Mouse (Mus musculus): Measurements from ENCODE around the gene Pla2g15. TPM values are rescaled to one million over a fixed set of nuclear protein-coding genes. Genes with fewer than 3 reads are reported as not detected.
A peak's percentile ranks its signal among the peaks of the same experiment; 100 is the strongest.

Pla2g15 gene
- polyA plus RNA-seq, 1 experiment from 2014 or later = 13.5 TPM

DNA sequence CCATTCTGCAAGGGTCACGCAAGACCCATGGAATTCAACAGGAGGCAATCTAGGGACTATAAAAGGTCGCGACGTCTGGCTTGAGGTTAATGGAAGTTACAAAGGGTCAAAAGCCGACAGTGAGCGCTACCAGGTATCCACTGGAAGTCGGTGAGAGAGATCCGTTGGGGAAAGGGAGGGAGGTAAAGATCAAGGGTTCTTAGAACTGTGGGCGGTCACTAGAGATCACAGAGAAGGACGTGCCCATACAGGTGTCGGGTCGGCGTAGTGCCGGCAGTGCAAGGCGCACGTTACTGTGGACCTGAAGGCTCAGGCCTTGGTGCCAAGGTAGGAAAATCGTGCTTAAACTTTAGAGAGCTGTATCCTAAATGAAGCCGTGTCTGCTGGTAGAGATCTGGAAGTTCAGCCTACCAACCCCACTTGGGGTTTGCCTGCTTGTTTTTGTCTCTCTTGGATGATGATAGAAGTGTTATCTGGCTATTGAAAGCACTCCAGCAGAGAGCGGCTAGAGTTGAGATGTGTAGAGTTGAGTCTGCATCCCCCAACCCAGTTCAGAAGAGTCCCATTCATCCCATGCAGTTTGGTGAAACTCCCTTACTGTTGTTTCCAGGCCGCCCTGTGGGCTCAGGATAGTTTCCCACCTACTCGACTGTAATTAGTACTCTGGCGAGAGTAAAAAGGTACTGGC is 12.8 kb upstream of the Pla2g15 start:
- peak overlapping the region; percentile 60 for H3K4me3 ChIP-seq
- H3K9me3 ChIP-seq (replicated peaks) = no peaks in the 10 kb centered on the region
- H3K27ac ChIP-seq (replicated peaks) = no peak overlapping the region
- H3K4me1 ChIP-seq = peaks cover 37% of the 10 kb centered on the region
- H3K36me3 ChIP-seq = peaks cover 10% of the 10 kb centered on the region
- WGBS = 3% methylated on average over 22 of the region's 22 CpGs
- H3K27me3 ChIP-seq (ENCODE audit: low read depth, poor library complexity, severe bottlenecking) = peaks cover 82% of the 10 kb centered on the region
- no peak for DNase-seq (ENCODE audit: low spot score)

DNA sequence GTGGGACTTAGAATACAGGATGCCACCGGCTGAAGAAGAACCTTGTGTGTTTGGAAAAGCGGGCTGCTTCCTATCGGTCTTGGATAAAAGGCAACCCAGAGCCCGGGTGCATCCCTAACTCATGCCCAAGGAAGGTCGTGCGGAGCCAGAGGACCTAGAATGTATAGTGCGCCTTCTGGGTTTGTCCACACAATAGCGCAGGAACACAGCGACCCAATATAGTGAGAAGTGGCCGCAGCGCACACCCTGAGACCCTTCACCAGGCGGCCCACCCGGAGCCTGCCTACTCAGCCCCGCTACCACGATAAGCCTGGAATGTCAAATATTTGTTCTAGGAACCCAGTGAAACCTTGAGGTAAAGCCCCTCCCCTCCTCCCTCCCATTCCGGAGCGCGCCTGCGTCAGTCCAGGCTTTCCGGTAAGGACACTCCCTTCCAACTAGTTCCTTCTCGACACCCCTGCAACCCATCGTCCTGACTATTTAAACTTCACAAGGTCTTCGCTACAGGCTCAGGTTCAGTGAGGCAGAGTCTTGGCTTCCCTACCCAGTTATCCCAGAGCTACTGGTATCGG is 12.2 kb upstream of the Pla2g15 start:
- H3K27ac ChIP-seq (replicated peaks) = 0 out of 2 replicates have a peak overlapping the region, but pooled peaks have one; percentile 38

DNA sequence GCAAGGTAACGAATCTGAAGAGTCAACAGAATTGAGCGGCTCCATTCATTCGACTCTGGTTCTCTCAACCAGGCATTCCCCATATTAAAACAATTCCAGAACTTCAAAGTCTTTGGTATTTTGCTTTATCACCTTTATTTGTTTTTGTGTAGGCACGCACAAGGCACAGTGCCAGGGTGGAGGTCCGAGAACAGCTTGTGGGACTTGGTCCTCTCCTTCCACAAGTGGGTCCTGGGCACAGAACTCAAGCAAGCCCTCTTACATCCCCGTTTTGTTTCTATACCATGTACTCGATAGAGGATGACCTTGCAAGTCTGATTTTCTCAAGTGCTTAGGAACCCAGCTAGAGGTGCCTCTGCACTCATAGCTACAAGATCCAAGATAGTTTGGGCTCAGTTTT is 11.6 kb upstream of the Pla2g15 start:
- peaks cover 70% of the 10 kb centered on the region for H3K27me3 ChIP-seq (ENCODE audit: low read depth, poor library complexity, severe bottlenecking)
- H3K4me3 ChIP-seq = peak overlapping the region; percentile 60
- peaks cover 37% of the 10 kb centered on the region for H3K4me1 ChIP-seq
- 15% methylated on average over 7 of the region's 7 CpGs for WGBS
- no peaks in the 10 kb centered on the region for H3K9me3 ChIP-seq (replicated peaks)
- H3K36me3 ChIP-seq = no peaks in the 10 kb centered on the region
- DNase-seq (ENCODE audit: low spot score) = no peak
- H3K27ac ChIP-seq (replicated peaks) = 0 out of 2 replicates have a peak overlapping the region, but pooled peaks have one; percentile 38

More for the DNA sequence above, 12.2 kb upstream of the Pla2g15 start:
- H3K4me3 ChIP-seq = peak overlapping the region; percentile 60
- H3K36me3 ChIP-seq = peaks cover 4% of the 10 kb centered on the region
- peaks cover 76% of the 10 kb centered on the region for H3K27me3 ChIP-seq (ENCODE audit: low read depth, poor library complexity, severe bottlenecking)
- peak; percentile 70 for DNase-seq (ENCODE audit: low spot score)
- H3K9me3 ChIP-seq (replicated peaks) = no peaks in the 10 kb centered on the region
- WGBS = under 1% methylated on average over 24 of the region's 24 CpGs
- peaks cover 37% of the 10 kb centered on the region for H3K4me1 ChIP-seq

DNA sequence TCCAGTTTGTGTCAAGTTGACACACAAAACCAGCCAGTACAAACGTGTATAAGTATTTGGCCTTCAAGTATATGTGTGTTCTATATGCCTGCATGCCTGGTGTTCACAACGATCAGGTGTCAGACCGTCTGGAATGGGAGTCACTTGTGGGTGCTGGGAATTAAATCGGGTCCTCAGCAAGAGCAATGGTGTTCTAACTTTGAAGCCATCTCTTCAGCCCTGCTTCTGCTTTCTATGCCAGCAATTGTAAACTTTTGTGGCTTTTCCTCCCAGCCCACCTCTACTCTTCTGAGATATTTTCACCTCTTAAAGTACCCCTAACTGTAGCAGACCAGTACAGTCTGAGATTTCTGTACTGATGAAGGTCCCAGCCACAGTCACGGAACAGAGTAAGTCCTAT is 10.0 kb upstream of the Pla2g15 start:
- 68% methylated on average over 5 of the region's 5 CpGs for WGBS
- no peaks in the 10 kb centered on the region for H3K36me3 ChIP-seq
- no peaks in the 10 kb centered on the region for H3K9me3 ChIP-seq (replicated peaks)
- H3K27me3 ChIP-seq (ENCODE audit: low read depth, poor library complexity, severe bottlenecking) = peaks cover 54% of the 10 kb centered on the region
- H3K4me1 ChIP-seq = peaks cover 31% of the 10 kb centered on the region
- no peak for DNase-seq (ENCODE audit: low spot score)
- H3K27ac ChIP-seq (replicated peaks) = no peak overlapping the region
- no peak overlapping the region for H3K4me3 ChIP-seq

DNA sequence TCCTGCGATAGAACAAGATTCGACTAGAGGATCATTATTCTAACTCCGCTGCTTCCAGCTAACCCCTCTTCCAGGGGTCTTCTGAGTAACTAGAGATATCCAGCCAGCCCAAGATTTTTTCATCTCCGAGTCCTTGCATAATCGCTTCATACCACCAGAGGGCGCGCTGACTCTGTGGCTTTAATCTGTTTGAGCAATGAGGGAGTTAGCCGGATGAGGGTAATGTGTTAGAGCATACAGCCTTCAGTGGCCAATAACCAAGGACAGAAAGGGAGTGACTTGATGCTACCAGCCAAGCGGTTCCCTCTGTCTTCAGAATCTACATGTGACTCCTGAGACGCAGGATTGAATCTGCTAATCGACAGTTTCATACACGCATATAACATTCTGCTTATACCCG is 9.4 kb upstream of the Pla2g15 start:
- Histone ChIP-seq H3K27ac (replicated peaks) (no peak overlapping the region), H3K36me3 (no peaks in the 10 kb centered on the region), H3K4me3 (no peak overlapping the region), H3K4me1 (peaks cover 27% of the 10 kb centered on the region), H3K9me3 (replicated peaks) (no peaks in the 10 kb centered on the region), H3K27me3 (ENCODE audit: low read depth, poor library complexity, severe bottlenecking) (peaks cover 48% of the 10 kb centered on the region)
- WGBS = 17% methylated on average over 13 of the region's 13 CpGs
- peak; percentile 85 for DNase-seq (ENCODE audit: low spot score)

DNA sequence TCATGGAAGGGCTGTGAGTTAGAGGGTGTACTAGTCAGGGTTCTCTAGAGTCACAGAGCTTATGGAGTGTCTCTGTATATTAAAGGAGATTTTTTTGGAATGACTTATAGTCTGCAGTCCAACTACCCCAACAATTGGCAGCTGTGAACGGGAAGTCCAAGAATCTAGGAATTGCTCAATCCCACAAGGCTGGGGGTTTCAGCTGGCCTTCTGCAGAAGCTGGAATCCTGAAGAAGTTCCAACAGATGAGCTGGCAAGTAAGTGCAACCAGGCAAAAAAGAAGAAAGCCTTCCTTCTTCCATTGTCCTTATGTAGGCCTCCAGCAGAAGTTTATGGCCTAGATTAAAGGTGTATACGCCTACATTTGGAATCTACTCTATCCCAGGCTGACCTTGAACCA is 4.9 kb upstream of the Pla2g15 start:
- Histone ChIP-seq H3K36me3 (no peaks in the 10 kb centered on the region), H3K27ac (replicated peaks) (no peak overlapping the region), H3K27me3 (ENCODE audit: low read depth, poor library complexity, severe bottlenecking) (peaks cover 2% of the 10 kb centered on the region), H3K4me1 (peaks cover 6% of the 10 kb centered on the region), H3K4me3 (no peak overlapping the region), H3K9me3 (replicated peaks) (no peaks in the 10 kb centered on the region)
- WGBS = 97% methylated on average over 2 of the region's 2 CpGs
- no peak for DNase-seq (ENCODE audit: low spot score)

DNA sequence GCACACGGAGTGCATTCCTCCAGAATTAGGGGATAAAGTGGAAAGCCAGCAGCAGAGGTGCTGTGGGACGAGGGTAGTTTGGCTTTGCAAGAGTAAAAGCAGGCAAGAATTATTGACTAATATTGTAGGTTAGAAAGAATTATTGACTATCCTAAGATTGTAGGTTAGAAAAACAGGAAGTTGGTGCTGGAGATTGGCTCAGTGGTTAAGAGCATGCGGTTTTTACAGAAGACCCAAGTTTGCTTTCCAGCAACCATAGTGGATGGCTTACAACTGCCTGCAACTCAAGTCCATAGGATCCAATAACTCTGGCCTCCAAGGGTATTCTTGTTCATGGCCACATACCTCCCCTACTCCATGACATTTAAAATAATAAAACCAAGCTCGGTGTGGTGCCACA is 4.2 kb upstream of the Pla2g15 start:
- H3K36me3 ChIP-seq = no peaks in the 10 kb centered on the region
- WGBS = 87% methylated on average over 4 of the region's 4 CpGs
- no peaks in the 10 kb centered on the region for H3K27me3 ChIP-seq (ENCODE audit: low read depth, poor library complexity, severe bottlenecking)
- H3K27ac ChIP-seq (replicated peaks) = no peak overlapping the region
- no peak overlapping the region for H3K4me3 ChIP-seq
- H3K9me3 ChIP-seq (replicated peaks) = no peaks in the 10 kb centered on the region
- DNase-seq (ENCODE audit: low spot score) = no peak
- peaks cover 13% of the 10 kb centered on the region for H3K4me1 ChIP-seq

DNA sequence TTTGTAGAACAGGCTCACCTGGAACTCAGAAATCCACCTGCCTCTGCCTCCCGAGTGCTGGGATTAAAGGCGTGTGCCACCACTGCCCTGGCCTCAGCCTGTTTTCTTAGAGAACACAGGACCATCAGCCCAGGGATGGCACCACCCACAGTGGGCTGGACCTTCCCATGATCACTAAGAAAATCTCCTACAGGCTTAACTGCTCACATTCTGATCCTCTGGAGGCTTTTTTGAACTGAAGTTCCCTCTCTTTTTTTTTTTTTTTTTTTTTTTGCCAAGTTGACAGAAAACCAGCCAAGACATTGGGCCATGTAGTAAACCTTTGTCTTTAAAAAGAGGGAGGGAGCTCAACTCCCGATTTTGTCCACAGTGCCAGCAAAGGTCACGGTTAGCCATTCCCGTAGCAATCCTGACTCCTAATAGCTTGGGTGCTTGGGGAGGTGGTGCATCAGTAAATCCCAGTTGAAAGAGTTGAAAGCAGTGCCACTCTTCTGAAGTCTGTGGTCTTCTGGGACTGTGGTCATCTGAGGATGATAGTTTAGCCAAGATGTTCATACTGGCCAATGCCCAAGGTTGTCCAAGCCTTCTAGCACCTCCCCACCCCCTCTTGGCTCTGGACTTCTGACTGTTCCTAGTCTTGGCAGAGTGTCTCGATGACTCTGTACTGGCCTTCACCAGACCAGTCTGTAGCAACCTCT is 2.2 kb upstream of the Pla2g15 start:
- Histone ChIP-seq H3K27me3 (ENCODE audit: low read depth, poor library complexity, severe bottlenecking) (no peaks in the 10 kb centered on the region), H3K9me3 (replicated peaks) (no peaks in the 10 kb centered on the region), H3K27ac (replicated peaks) (no peak overlapping the region), H3K36me3 (no peaks in the 10 kb centered on the region), H3K4me1 (peaks cover 20% of the 10 kb centered on the region), H3K4me3 (no peak overlapping the region)
- no peak for DNase-seq (ENCODE audit: low spot score)
- whole genome bisulfite sequencing = 89% methylated on average over 6 of the region's 6 CpGs

DNA sequence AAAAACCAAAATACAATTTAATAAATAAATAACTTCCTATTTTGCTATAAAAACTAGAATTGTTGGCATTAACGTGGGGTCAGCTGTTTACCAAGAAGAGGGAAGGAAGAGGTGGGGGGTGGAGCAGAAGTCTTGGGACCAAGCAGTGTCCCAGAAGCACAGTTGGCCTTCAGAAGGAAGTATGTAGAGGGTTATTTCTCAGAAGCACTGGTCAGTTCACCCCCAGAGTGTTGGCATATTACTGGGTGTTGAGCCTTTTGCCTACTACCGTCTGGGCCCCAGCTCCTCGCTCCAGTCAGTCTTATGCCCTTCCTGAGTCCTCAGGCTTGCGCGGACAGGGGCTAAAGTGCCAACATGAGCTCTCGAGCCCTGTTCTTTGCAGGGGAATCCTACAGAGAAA is 1.2 kb upstream of the Pla2g15 start:
- no peaks in the 10 kb centered on the region for H3K9me3 ChIP-seq (replicated peaks)

DNA sequence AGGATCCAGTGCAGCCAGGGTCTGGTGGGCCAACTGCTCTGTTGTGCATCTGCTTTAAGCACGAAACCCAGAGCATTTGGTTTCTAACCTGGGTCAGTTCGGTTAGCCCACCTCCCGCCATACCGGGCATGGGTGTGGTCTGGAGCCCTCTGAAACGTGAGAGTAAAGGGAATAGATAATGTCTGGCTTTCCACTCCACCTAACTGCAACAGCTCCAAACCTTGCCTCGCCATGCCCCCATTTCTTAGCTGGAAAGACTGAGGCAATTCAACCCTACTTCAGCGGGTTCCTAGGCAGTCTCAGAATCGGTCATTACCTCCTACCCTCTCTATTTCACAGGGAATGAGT is 428 bp downstream of the Pla2g15 start:
- WGBS = 21% methylated on average over 8 of the region's 8 CpGs
- H3K27ac ChIP-seq (replicated peaks) = peak overlapping the region; percentile 84
- H3K9me3 ChIP-seq (replicated peaks) = no peaks in the 10 kb centered on the region
- H3K36me3 ChIP-seq = peaks cover 15% of the 10 kb centered on the region
- no peak for DNase-seq (ENCODE audit: low spot score)
- no peaks in the 10 kb centered on the region for H3K27me3 ChIP-seq (ENCODE audit: low read depth, poor library complexity, severe bottlenecking)
- H3K4me1 ChIP-seq = peaks cover 20% of the 10 kb centered on the region
- peak overlapping the region; percentile 81 for H3K4me3 ChIP-seq

More for the DNA sequence above, 1.2 kb upstream of the Pla2g15 start:
- H3K4me3 ChIP-seq = no peak overlapping the region
- H3K36me3 ChIP-seq = peaks cover 2% of the 10 kb centered on the region; the same call in 1 of the 2 replicates
- 94% methylated on average over 6 of the region's 6 CpGs for WGBS
- no peaks in the 10 kb centered on the region for H3K27me3 ChIP-seq (ENCODE audit: low read depth, poor library complexity, severe bottlenecking)
- H3K27ac ChIP-seq (replicated peaks) = no peak overlapping the region
- H3K4me1 ChIP-seq = peaks cover 20% of the 10 kb centered on the region
- DNase-seq (ENCODE audit: low spot score) = no peak

DNA sequence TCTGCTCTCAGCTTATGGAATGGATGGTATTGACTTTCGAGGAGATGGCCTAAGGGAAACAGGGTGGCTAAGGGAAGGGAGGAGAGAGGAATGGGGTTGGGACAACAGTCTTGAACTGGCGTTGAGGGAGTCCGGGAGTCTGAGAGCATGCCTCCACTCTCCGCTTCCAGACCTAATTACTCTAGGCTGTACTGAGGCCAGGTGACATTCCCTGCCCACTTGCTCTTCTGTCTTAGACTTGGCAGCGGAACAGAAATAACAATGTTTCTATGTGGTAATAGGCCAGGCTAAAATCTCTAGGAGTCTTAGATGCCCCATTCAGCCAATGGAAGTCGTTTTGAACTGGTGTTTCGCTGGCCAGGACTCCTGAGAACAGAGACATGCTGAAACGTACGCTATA is 842 bp downstream of the Pla2g15 start:
- 91% methylated on average over 9 of the region's 9 CpGs for WGBS
- H3K27ac ChIP-seq (replicated peaks) = peak overlapping the region; percentile 84
- no peaks in the 10 kb centered on the region for H3K9me3 ChIP-seq (replicated peaks)
- no peak for DNase-seq (ENCODE audit: low spot score)
- H3K4me1 ChIP-seq = peaks cover 20% of the 10 kb centered on the region
- H3K36me3 ChIP-seq = peaks cover 19% of the 10 kb centered on the region
- H3K27me3 ChIP-seq (ENCODE audit: low read depth, poor library complexity, severe bottlenecking) = no peaks in the 10 kb centered on the region
- H3K4me3 ChIP-seq = peak overlapping the region; percentile 81

DNA sequence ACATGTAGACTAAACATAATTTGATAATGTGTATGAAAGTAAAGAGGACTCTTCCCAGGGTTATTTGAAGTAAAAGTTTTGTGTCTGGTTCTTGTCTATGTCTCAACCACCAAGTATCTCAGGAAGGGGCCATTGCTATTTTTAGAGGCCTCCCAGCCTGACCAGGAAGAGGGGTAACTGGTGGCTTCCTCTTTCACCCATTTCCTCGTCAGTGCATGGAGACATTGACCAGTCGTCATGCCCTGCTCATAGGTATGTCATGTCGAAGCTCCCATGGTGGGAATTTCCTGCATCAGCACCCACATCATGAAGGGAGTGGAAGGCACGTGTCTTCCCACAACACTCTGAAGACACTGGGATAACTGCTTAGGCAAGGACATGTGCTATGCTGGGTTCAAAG is 2.7 kb downstream of the Pla2g15 start:
- WGBS = 85% methylated on average over 4 of the region's 4 CpGs
- H3K27ac ChIP-seq (replicated peaks) = no peak overlapping the region
- H3K27me3 ChIP-seq (ENCODE audit: low read depth, poor library complexity, severe bottlenecking) = no peaks in the 10 kb centered on the region
- H3K4me1 ChIP-seq = peaks cover 20% of the 10 kb centered on the region
- H3K9me3 ChIP-seq (replicated peaks) = no peaks in the 10 kb centered on the region
- H3K4me3 ChIP-seq = no peak overlapping the region
- DNase-seq (ENCODE audit: low spot score) = no peak
- peaks cover 30% of the 10 kb centered on the region for H3K36me3 ChIP-seq

DNA sequence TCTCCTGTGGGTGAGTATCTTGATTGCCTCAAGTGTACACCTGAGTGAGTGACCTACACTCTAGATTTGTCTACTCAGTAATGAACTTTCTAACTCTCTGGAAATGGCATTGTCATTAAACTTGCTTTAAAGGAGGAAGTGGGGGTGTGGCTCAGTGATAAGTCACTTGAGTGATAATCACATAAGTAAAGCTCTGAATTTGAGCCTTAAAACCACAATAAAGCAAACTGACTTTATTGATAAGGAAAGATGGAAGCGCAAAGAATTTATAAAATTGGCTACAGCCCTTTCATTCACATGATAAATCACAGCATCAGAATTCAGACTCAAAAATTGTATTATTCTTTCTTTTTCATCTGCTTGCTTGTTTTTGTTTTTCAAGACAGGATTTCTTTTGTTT is 7.2 kb downstream of the Pla2g15 start:
- no peaks in the 10 kb centered on the region for H3K27me3 ChIP-seq (ENCODE audit: low read depth, poor library complexity, severe bottlenecking)
- no peaks in the 10 kb centered on the region for H3K9me3 ChIP-seq (replicated peaks)
- no peak for DNase-seq (ENCODE audit: low spot score)
- H3K4me1 ChIP-seq = no peaks in the 10 kb centered on the region
- peaks cover 66% of the 10 kb centered on the region for H3K36me3 ChIP-seq
- WGBS = 96% methylated on average over 1 of the region's 1 CpGs
- no peak overlapping the region for H3K4me3 ChIP-seq
- no peak overlapping the region for H3K27ac ChIP-seq (replicated peaks)
